Mouse (Mus musculus): ENCODE data around the gene Rbm18.

DNA sequence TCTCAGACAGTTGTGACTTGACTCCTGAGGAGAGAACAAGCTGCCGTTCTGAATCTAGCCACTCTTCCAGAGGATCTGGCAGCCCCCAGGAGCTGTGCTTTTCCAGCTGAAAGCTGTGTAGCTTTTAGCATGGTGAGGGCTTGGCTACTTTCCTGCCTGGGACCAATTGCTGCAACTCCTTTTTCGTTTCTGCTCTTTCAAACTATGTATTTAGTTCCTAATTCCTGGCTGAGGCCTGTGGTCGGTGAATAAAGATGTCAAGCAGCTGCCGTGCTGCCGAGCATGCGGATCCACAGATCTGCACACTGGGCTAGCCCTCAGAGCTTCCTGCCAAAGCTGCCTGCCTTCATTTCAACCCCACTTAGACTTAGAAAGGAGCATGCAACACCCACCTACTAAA is 48.3 kb upstream of the Rbm18 start:
- no peak for TF ChIP-seq TAL1 (IDR thresholded peaks at IDR 0.05; ENCODE audit: low read length)
- no peak for TF ChIP-seq GATA1 (IDR thresholded peaks at IDR 0.05; ENCODE audit: low read length)
